Mouse (Mus musculus) T-cell, adult 2 months (primary cell): ENCODE data around the gene Cacna1a.
A peak's percentile ranks its signal among the peaks of the same experiment; 100 is the strongest.
"Not testable (repeated sequence)": the region's sequence is repeated elsewhere in the genome, so short reads cannot be mapped to it uniquely, and the experiment has no call there.

Experiments used
- DNase-seq: peaks from one replicate; pipeline ENCODE4 v3.0.0; 2022; ENCODE audit warnings: low spot score

Gene Cacna1a

DNA sequence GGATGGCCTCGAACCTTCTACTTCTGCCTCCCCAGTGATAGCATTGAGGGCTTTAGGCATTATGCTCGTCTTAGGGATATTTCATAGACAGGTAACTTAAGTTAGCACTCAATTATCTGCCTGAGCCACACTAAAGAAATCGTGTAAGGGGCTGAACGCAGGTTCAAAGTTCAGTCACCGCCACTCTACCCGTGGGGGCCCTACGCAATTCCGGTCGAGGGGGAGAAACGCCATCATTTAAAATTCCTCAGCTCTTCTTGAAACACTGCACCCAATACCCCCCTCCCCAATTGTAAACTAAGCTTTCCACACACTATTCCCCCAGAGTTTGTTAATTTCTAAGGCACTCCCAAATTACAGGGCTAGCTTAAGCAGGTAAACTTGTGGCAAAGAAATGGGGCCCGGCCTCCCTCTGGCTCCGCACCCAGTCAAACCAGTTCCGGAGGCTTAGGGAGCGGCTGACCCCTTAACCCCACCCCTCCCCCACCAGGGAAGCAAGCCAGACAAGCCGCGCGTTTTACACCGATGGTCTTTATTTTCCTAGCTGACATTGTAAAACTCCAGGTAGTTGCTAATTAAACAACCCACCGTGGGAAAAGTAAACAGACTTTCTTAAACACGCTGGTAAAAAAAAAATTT is 272.7 kb downstream of the Cacna1a start:
- DNase-seq = peak; percentile 32

DNA sequence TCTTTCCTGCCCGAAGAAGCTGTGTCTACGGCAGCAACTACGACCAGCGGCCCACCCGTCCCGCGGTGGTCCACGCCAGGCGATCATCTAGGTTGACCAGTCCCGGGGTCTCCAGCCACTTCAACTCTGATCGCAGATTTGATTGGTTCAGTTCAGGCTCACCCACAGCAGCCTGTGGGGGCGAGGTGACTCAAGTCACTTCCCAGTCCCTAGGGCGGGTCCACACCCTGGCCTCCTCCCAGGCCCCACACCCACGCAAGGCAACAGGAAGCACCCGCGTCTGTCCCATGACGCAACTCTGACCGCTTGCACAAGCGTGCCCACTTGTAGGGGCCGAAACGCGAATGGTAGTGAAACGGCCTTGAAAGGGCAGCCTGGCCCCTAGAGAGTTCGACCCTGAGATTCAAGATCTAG is 273.2 kb downstream of the Cacna1a start:
- peak; percentile 76 for DNase-seq

GRCm38 (mm10) chr8:84661961-84662571 is 273.8 kb downstream of the Cacna1a start:
- DNase-seq = peak; percentile 59

GRCm38 (mm10) chr8:84662581-84663065 is 274.4 kb downstream of the Cacna1a start, which contains the start of gene Ier2:
Ier2 (minus strand) TSS chr8:84662852.
- peak; percentile 94 for DNase-seq

GRCm38 (mm10) chr8:84663483-84664327 is 275.5 kb downstream of the Cacna1a start:
- peak; percentile 86 for DNase-seq

- peak; percentile 54 for DNase-seq
Measured at GRCm38 (mm10) chr8:84664566-84665384, 276.5 kb downstream of the Cacna1a start.

DNA sequence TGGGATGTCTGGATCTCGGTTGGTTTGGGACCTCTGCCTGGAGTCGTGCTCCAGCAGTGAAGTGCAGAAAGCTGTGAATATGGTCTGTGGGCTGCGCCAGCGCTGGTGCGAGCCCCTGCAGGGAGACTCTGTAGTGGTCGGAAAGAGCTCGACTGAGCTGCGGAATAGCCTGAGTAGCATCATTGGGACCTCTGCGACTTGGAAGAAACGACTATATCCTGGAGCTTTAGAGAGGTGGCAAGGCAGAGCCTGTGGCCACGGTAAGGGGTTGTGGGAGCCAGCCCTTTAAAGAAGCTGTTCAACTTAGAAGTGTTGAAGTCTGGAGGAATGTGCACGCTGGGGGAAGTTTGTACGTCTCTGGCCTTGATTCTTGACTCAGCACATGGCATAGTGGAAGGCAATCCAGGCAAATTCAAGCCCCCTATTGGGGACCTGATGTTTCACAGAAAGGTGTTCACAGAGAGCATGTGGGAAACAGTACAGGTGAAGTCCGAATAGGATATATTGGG is 277.2 kb downstream of the Cacna1a start:
- DNase-seq = no peak

DNA sequence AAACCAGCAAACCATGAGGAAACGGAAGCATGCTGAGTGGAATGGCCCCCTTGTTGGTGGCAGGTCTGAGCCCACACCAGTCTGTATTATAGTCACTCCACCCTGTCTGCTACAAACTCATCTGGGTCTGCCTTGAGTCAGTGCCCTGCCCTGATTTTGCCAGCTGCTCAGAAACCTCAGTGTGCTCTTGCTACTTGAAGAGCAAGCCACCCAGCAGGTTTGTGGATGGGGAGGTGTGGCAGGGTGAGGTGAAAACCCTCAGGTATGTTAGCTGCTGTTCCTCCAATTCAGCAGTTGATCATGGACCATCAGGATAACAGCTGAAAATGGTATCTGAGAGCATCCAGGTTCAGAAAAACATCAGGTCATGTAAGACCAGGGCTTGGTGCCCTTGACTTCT is 279.8 kb downstream of the Cacna1a start:
- no peak for DNase-seq

DNA sequence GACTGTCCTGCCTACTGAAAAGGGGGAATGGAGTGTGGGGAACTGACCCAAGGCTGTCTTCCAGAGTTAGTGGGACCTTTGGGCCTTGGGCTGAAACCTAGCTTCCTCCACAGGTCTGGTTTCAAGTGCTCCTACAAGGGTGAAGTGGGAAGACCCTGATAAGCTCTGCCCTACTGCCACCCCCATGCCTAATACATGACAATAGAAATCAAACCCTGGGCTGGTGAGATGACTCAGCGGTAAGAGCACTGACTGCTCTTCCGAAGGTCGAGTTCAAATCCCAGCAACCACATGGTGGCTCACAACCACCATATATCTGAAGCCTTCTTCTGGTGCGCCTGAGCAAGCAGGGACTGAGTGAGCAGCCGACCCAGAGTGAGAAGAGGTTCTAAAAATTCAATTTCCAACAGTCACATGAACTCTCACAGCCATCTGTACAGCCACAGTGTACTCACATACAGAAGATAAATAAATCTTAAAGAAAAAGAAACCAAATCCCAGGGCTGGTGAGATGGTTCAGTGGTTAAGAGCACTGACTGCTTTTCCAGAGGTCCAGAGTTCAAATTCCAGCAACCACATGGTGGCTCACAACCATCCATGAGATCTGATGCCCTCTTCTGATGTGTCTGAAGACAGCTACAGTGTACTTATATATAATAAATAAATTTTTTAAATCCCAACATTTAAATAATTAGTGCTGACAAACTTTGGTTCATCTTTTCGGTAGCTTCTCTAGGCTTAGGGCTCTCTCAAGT is 280.7 kb downstream of the Cacna1a start:
- DNase-seq = no peak

GRCm38 (mm10) chr8:84670295-84671006 is 282.2 kb downstream of the Cacna1a start:
- not testable (repeated sequence) for DNase-seq

DNA sequence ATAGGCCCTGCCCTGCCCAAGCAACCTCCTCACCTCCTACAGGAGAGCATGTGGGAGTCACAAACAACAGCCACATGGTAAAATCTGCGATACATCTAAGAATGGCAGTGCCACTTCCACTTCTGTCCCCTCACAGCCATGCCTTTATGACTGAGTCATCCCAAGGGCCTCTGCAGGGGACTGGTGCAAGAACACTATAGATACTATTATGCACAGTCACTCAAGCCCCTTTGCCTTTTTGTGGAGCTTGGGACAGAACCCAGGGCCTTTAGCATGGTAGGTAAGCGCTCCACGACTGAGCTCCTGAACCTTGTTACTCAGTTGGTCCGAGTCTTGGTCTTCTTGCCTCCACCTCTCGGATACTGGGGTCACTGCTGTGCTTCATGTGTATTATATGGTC is 289.1 kb downstream of the Cacna1a start:
- DNase-seq = no peak

GRCm38 (mm10) chr8:84681476-84681875 is 293.2 kb downstream of the Cacna1a start:
- DNase-seq = no peak

GRCm38 (mm10) chr8:84682257-84682656 is 294.0 kb downstream of the Cacna1a start:
- DNase-seq = no peak

DNA sequence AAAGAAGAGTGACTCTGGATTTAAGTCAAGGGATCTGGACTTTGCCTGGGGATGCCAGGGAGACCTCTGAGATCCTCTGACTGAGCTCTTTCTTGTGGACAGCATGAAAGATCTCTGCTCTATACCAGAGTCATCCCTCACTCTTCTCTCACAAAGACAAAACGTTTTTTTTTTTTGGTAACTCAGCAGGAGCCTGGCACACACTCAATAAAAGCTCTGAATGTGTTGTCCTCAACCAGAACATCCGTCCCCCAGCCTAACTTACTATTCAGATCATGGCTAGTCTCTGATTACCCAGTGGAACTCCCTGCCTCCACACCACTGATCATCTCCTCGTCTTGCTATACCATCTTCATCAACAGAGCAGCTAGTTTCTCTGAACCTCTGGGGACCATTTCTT is 296.3 kb downstream of the Cacna1a start:
- no peak for DNase-seq

GRCm38 (mm10) chr8:84686191-84687002 is 298.2 kb downstream of the Cacna1a start, which contains the start of gene Trmt1:
Trmt1 (plus strand) TSS chr8:84686307.
- DNase-seq = peak; percentile 32

DNA sequence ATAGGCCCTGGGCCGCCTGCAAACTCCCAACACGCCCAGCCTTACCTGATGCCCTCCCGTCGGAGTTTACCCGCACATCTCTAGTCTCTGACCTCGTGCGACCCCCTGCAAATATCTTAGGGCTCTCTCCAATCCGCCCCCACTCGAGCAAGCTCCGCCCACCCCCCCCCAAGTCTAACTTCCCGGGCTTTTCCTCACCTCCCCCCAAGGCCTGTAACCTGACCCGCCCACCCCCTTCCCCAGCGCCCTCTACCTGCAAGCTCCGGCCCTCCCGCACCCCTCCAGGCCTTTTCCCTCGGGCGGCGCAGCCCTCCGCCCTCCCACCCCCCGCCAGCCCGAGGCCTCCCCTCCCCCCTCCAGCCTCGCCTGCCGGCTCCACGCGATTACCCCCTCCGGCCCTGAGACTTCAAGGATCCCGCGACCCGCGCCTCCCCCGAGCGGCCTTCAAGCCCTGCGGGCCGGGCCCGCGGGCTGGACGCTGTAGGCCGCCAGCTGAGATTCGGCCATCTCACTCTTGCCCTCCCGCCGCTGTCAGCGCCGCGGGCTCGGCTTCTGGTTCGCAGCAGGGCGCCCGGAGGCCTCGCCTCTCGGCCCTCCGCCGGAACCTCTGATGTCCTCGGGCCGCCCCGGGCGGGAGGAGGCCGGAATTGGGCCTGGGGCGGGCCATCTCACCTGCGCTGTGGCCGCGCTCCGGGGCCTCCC is 298.9 kb downstream of the Cacna1a start:
- DNase-seq = no peak

DNA sequence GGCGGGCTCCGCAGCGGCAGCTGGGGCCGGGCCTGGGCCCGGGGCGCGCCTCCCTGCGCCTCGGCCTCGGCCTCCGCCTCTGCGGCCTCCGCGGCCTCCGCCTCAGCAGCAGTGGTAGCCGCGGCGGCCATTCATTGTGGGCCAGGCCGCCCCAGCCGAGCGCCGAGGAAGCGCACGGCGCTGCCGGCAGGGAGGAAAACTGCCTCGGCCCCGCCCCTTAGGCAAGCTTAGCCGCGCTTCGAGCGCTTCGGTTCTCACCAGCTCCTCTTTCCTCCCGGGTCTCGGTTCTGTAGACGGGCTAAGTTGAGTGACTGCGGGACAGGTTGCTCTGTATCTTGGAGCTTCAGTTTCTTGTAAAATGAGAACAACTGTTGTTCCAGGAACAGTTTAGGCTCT is 299.5 kb downstream of the Cacna1a start, which contains the start of gene Nacc1:
Gene Nacc1 (minus strand): TSS at position 158 of the 396 bp plus-strand sequence.
- DNase-seq = peak; percentile 86

DNA sequence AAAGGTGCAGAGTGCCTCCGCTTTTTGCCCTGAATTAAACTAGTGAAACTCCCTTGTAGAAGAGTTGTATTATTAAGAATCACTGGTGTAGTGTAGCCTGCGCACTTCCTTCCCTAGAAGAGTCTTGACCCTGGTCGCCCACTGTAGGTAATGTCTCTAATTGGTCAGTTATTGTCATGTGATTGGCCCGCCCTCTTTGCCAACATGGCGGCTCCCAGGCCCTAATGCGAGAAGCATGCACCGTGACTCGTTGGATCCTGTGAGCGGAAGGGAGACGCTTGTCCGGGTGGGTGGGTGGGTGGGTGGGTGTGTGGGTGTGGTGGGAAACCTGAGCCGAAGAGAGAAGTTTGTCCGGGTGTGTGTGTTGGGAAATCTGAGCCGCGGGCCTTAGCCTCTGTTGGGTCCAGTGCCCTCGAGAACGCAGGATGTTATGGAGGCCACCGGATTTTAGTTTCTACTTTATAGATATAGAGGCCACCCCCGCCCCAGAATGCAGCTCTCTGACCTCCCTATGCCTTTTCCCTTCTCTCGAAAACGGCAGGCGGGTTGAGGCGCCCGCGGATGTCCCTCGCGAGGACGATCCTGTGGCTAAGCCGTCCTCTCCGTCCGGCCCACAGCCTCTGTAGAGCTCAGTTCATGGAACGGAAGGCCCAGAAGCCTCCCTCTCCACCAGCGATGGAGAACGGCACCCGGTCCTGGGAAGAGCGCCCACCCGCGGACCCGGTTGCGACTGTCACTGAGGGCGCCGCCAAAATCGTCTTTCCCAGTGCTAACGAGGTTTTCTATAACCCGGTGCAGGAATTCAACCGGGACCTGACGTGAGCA is 301.1 kb downstream of the Cacna1a start:
- peak; percentile 85 for DNase-seq
